Mouse (Mus musculus): ENCODE data around the gene Map3k5. TPM values are rescaled to one million over a fixed set of nuclear protein-coding genes. Genes with fewer than 3 reads are reported as not detected.

Map3k5 gene
- polyA plus RNA-seq, 1 experiment from 2014 or later: 0.83 TPM

DNA sequence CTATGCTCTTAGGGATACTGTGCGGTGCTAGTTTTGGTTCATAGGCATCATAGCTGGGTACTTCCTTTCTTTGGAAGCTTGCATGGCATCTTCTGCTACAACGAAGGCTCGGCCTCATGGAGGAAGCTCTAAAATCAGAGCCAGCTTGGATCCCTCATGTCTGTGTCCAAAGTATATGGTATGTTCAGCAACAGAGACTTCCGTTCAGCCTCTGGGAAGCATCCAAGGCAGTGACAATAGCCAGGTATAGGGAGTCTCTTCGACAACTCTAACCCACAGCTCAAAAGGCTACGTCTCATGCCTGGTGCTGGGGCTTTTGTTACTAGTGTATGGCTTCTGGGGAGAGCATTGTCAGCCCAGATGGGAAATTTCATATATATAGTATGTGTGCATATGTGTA lies 167.2 kb downstream of the Map3k5 start:
- Histone ChIP-seq H3K4me2 (ENCODE audit: low read depth, low read length) (no peak overlapping the region), H3K4me3 (ENCODE audit: low read depth, low read length) (no peak overlapping the region), H3K27me3 (ENCODE audit: control insufficient read depth, insufficient read depth, low read depth, low read length) (no peaks in the 10 kb centered on the region), H3K27ac (ENCODE audit: low read length) (no peak overlapping the region), H3K4me1 (ENCODE audit: control insufficient read depth, low read depth, low read length) (no peaks in the 10 kb centered on the region), H3K9ac (ENCODE audit: low read depth, low read length) (no peak overlapping the region), H3K36me3 (ENCODE audit: control insufficient read depth, insufficient read depth) (no peaks in the 10 kb centered on the region), H3K9me3 (replicated peaks; ENCODE audit: control insufficient read depth, low read length) (no peaks in the 10 kb centered on the region)
- WGBS (ENCODE audit: insufficient replicate concordance): 76% methylated on average over 6 of the region's 6 CpGs
- ATAC-seq (ENCODE audit: low read depth): no peak

DNA sequence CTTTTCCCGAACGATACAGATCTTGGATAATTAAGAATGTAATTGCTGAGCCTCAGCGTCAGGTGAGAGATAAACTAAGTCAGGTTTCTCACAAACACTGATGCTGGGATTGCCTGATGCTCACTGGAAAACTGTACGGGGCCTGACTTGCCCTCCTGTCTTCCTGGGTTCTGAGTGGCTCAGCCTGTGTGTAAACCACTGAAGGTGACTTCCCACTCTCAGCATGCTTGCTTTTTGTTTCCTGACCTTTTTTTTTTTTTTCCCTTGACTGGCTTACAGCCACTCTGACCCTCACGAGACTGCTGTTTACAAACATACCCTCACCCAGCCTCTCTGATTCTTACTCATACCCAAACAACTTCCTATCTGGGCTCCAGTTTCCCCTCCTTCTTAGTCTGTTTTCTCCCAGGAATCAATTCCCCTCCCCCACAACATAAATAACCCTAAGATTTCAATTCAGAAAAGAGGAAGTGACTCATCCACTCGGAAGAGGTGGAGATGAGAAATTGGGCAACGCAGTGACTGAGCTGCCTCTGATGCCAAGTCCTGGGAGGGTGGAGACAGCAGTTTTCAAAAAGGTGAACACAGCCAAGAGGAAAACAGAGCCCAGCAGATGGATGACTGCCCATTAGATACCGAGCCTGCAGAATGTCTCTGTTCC lies 170.1 kb downstream of the Map3k5 start:
- Histone ChIP-seq H3K36me3 (ENCODE audit: control insufficient read depth, insufficient read depth) (no peaks in the 10 kb centered on the region), H3K9ac (ENCODE audit: low read depth, low read length) (no peak overlapping the region), H3K4me3 (ENCODE audit: low read depth, low read length) (no peak overlapping the region), H3K27me3 (ENCODE audit: control insufficient read depth, insufficient read depth, low read depth, low read length) (no peaks in the 10 kb centered on the region), H3K4me1 (ENCODE audit: control insufficient read depth, low read depth, low read length) (no peaks in the 10 kb centered on the region), H3K9me3 (replicated peaks; ENCODE audit: control insufficient read depth, low read length) (no peaks in the 10 kb centered on the region), H3K4me2 (ENCODE audit: low read depth, low read length) (no peak overlapping the region; the same call in 1 of the 2 replicates), H3K27ac (ENCODE audit: low read length) (no peak overlapping the region)
- WGBS (ENCODE audit: insufficient replicate concordance): 32% methylated on average over 8 of the region's 8 CpGs
- ATAC-seq (ENCODE audit: low read depth): 0 out of 2 replicates have a peak, but pooled peaks have one; percentile 32

DNA sequence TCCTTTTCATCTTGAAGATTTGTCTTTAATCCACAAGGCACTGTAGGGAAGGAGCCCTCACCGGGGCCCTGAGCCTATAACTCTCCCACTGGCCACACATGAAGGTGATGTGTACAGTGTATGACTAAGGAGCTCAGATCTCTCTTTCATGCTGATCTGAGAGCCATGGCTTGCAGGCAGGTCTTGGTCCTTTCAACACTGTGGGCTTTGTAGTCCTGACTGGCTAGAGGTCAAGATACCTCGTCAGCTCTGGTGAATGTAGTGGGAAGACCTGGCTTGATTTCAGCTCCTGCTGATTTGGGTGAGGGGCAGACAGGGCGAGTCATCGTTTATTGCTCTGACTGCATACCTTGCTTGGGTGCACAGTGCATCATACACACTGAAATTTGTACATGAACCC lies 171.3 kb downstream of the Map3k5 start:
- 75% methylated on average over 4 of the region's 4 CpGs for WGBS (ENCODE audit: insufficient replicate concordance)
- no peaks in the 10 kb centered on the region for H3K4me1 ChIP-seq (ENCODE audit: control insufficient read depth, low read depth, low read length)
- ATAC-seq (ENCODE audit: low read depth): no peak
- no peak overlapping the region for H3K9ac ChIP-seq (ENCODE audit: low read depth, low read length)
- no peaks in the 10 kb centered on the region for H3K9me3 ChIP-seq (replicated peaks; ENCODE audit: control insufficient read depth, low read length)
- H3K4me2 ChIP-seq (ENCODE audit: low read depth, low read length): no peak overlapping the region
- no peak overlapping the region for H3K27ac ChIP-seq (ENCODE audit: low read length)
- H3K36me3 ChIP-seq (ENCODE audit: control insufficient read depth, insufficient read depth): no peaks in the 10 kb centered on the region; the same call in 1 of the 2 replicates
- H3K27me3 ChIP-seq (ENCODE audit: control insufficient read depth, insufficient read depth, low read depth, low read length): no peaks in the 10 kb centered on the region
- no peak overlapping the region for H3K4me3 ChIP-seq (ENCODE audit: low read depth, low read length)

DNA sequence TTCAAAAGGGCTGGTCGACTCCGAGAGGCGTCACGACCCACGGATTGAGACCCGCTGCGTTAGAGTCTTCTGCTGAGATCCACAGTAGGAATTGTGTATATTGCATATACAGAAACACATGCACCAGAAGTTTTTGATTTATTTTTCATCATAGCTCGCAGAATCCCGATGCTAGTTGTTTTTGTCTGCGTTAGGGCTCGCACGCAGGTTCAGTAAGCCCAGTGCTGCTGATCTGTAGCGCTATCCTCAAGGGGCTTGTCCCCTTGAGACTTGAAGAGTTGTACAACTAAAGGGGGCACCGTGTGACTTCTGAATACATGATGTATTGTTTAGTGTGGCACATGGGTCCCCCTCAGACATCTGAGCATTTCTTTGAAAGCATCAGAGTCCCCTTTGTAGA lies 172.8 kb downstream of the Map3k5 start:
- Histone ChIP-seq H3K27me3 (ENCODE audit: control insufficient read depth, insufficient read depth, low read depth, low read length) (no peaks in the 10 kb centered on the region), H3K9ac (ENCODE audit: low read depth, low read length) (no peak overlapping the region), H3K4me3 (ENCODE audit: low read depth, low read length) (no peak overlapping the region), H3K9me3 (replicated peaks; ENCODE audit: control insufficient read depth, low read length) (no peaks in the 10 kb centered on the region), H3K4me1 (ENCODE audit: control insufficient read depth, low read depth, low read length) (no peaks in the 10 kb centered on the region), H3K36me3 (ENCODE audit: control insufficient read depth, insufficient read depth) (no peaks in the 10 kb centered on the region; the same call in 1 of the 2 replicates), H3K4me2 (ENCODE audit: low read depth, low read length) (no peak overlapping the region), H3K27ac (ENCODE audit: low read length) (no peak overlapping the region)
- no peak for ATAC-seq (ENCODE audit: low read depth)
- 81% methylated on average over 14 of the region's 14 CpGs for WGBS (ENCODE audit: insufficient replicate concordance)

DNA sequence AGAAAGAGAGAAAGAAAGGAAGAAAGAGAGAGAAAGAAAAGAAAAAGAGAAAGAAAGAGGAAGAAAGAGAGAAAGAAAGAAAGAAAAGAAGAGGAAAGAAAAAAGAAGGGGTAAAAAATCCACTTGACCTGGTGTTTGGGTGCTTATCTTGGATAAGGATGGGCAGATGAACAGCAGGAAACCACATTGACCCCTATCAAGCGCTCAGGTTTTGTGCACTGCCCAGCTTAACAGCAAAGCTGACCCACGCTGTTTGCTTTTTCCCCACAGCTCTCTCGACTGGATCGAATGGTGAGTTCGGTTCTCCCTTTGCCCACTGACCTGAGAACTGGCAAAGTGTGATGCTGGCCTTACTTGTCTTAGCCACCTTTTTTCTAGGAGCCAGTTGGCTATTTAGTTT lies 177.2 kb downstream of the Map3k5 start:
- H3K9me3 ChIP-seq (replicated peaks; ENCODE audit: control insufficient read depth, low read length): no peaks in the 10 kb centered on the region
- ATAC-seq (ENCODE audit: low read depth): no peak
- 27% methylated on average over 5 of the region's 5 CpGs for WGBS (ENCODE audit: insufficient replicate concordance)
- no peak overlapping the region for H3K27ac ChIP-seq (ENCODE audit: low read length)
- no peaks in the 10 kb centered on the region; the same call in 1 of the 2 replicates for H3K4me1 ChIP-seq (ENCODE audit: control insufficient read depth, low read depth, low read length)
- H3K4me2 ChIP-seq (ENCODE audit: low read depth, low read length): no peak overlapping the region
- H3K9ac ChIP-seq (ENCODE audit: low read depth, low read length): no peak overlapping the region
- H3K4me3 ChIP-seq (ENCODE audit: low read depth, low read length): no peak overlapping the region
- no peaks in the 10 kb centered on the region for H3K27me3 ChIP-seq (ENCODE audit: control insufficient read depth, insufficient read depth, low read depth, low read length)
- no peaks in the 10 kb centered on the region; the same call in 1 of the 2 replicates for H3K36me3 ChIP-seq (ENCODE audit: control insufficient read depth, insufficient read depth)

DNA sequence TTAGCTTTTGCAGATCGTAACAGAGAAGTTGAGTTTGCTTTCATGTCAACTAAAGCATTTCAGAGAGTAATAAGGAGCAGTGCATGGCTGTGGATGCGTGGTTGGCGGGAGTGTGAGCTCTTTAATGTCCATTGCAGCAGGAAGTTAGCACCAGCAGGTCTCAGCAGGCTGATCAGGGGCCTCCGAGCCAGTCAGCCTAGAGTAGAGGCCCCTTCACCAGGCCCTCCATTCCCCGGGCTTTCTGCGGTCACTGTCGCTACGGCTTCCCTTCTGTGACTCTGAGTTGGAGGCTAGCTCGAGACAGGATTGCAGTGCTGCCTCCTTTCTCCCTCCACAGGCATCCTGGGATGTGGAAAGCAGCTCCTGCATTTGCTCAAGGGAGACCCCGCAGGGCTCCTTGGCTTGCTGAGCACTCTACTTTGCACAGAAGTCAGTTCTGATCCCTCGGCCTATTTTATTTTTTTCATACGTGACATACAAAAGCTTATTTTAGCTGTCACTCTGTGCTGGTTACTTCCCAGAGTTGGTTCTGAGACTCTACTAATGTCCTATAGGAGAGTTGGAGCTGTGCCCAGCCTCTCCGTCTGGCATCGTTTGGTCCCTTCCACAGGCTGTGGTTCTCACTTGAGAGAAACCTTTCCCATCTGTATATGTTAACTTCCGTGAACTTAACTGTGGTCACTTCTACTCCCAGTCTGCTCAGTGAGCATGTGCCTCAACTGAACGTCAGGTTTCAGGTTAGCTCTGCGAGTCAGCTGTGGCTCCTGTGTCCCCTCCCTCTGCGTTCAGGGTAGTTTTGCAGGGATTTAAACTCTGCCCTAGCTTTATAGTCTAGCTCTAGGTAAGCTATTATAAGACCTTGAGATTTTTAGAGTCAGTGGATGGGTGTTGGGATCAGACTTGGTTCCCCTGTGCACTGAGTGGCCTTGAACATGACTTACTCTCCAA lies 178.0 kb downstream of the Map3k5 start:
- H3K4me1 ChIP-seq (ENCODE audit: control insufficient read depth, low read depth, low read length): no peaks in the 10 kb centered on the region; the same call in 1 of the 2 replicates
- H3K27me3 ChIP-seq (ENCODE audit: control insufficient read depth, insufficient read depth, low read depth, low read length): no peaks in the 10 kb centered on the region
- WGBS (ENCODE audit: insufficient replicate concordance): 54% methylated on average over 18 of the region's 18 CpGs
- H3K9me3 ChIP-seq (replicated peaks; ENCODE audit: control insufficient read depth, low read length): no peaks in the 10 kb centered on the region
- H3K4me3 ChIP-seq (ENCODE audit: low read depth, low read length): no peak overlapping the region
- no peak overlapping the region for H3K27ac ChIP-seq (ENCODE audit: low read length)
- 0 out of 2 replicates have a peak overlapping the region, but pooled peaks have one; percentile 10 for H3K4me2 ChIP-seq (ENCODE audit: low read depth, low read length)
- H3K9ac ChIP-seq (ENCODE audit: low read depth, low read length): no peak overlapping the region
- ATAC-seq (ENCODE audit: low read depth): no peak
- no peaks in the 10 kb centered on the region; the same call in 1 of the 2 replicates for H3K36me3 ChIP-seq (ENCODE audit: control insufficient read depth, insufficient read depth)

DNA sequence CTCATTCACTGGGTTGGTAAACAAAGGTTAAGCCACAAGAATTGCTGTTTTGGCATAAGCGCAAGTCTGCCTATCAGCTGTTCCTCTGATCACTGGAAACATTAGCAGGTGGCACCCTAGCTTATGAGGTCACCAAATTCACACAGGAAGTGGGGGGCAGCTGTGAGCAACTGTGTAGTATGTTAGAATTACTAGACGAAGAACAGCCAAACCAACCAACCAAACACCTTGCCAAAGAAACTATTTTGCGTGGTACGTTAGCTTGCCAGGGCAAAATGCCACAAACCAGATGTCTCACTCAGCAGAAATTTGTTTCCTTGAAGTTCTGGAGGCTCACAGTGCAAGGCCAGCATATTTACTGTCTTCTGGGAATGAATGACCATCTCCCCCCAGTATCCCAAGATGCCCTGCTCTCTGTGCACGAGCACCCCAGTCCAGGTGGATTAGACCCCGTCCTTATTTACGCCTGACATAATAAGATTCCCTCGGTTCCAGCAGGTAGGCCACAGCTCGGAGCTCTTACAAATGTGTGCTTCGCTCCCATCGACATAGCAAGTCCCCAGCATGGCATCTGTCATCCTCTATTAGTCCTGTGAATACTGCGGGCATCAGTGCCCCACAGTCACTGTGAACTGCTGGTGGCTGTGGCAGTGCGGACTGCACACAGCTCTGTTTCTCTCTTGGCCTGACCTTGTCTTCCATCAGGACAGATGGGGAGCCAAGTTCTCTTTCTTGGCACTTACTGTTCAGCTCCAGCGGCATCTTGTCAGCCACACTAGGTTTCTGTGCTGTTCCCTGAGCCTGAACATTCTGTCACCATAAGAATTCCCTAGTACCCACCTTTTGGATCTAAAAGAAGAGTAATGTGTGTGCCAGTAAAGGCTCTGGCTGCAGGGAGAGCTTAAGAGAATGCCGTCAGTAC lies 185.5 kb downstream of the Map3k5 start:
- H3K36me3 ChIP-seq (ENCODE audit: control insufficient read depth, insufficient read depth): no peaks in the 10 kb centered on the region; the same call in 1 of the 2 replicates
- no peaks in the 10 kb centered on the region for H3K27me3 ChIP-seq (ENCODE audit: control insufficient read depth, insufficient read depth, low read depth, low read length)
- WGBS (ENCODE audit: insufficient replicate concordance): 76% methylated on average over 15 of the region's 15 CpGs
- ATAC-seq (ENCODE audit: low read depth): no peak
- no peak overlapping the region for H3K9ac ChIP-seq (ENCODE audit: low read depth, low read length)
- no peak overlapping the region for H3K4me3 ChIP-seq (ENCODE audit: low read depth, low read length)
- no peak overlapping the region for H3K4me2 ChIP-seq (ENCODE audit: low read depth, low read length)
- H3K27ac ChIP-seq (ENCODE audit: low read length): no peak overlapping the region
- H3K9me3 ChIP-seq (replicated peaks; ENCODE audit: control insufficient read depth, low read length): no peaks in the 10 kb centered on the region
- H3K4me1 ChIP-seq (ENCODE audit: control insufficient read depth, low read depth, low read length): no peaks in the 10 kb centered on the region; the same call in 1 of the 2 replicates

DNA sequence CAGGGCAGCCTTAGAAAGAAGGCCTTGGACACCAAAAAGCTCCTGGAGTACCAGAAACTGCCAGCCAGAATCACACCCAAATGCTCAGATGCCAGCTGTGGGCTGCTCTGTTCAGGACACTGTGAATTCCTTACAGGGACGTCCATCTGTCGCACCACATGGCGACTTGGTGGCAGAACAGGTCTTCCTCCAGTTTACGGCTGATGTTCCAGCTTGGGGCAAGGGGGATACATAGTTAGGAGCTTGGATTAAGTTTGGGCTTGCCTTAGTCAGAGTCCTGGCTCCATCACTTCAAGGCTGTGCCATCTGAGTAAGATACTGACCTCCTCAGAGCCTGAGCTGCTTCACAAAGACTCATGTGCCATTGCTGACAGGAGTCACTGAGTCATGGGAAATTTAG lies 187.7 kb downstream of the Map3k5 start:
- Histone ChIP-seq H3K4me1 (ENCODE audit: control insufficient read depth, low read depth, low read length) (no peaks in the 10 kb centered on the region), H3K36me3 (ENCODE audit: control insufficient read depth, insufficient read depth) (no peaks in the 10 kb centered on the region; the same call in 1 of the 2 replicates), H3K4me3 (ENCODE audit: low read depth, low read length) (no peak overlapping the region), H3K9me3 (replicated peaks; ENCODE audit: control insufficient read depth, low read length) (no peaks in the 10 kb centered on the region), H3K4me2 (ENCODE audit: low read depth, low read length) (no peak overlapping the region), H3K27me3 (ENCODE audit: control insufficient read depth, insufficient read depth, low read depth, low read length) (no peaks in the 10 kb centered on the region), H3K27ac (ENCODE audit: low read length) (no peak overlapping the region), H3K9ac (ENCODE audit: low read depth, low read length) (no peak overlapping the region)
- 86% methylated on average over 4 of the region's 4 CpGs for WGBS (ENCODE audit: insufficient replicate concordance)
- no peak for ATAC-seq (ENCODE audit: low read depth)
